Comparison of ENCODE assay signal across 8 mouse cellular contexts in genomic region chrX:104201592-104202139, GRCm38 (mm10). TPM values are rescaled to one million over a fixed set of nuclear protein-coding genes. Genes with fewer than 3 reads are reported as not detected.
A peak's percentile ranks its signal among the peaks of the same experiment; 100 is the strongest.
DNase-seq lines count a peak whose midpoint lies in the region; ATAC-seq lines count a peak whose summit lies in the region.

No protein-coding gene starts in this region.

- H3K27ac ChIP-seq in kidney, embryonic 14.5 days (ENCODE audit: low read depth, low read length): no peak overlapping the region
- H3K27ac ChIP-seq in embryonic facial prominence, embryonic 14.5 days (replicated peaks; ENCODE audit: low read depth, low read length): no peak overlapping the region
- H3K27ac ChIP-seq in intestine, embryonic 16.5 days (ENCODE audit: low read length): no peak overlapping the region
- peak overlapping the region; percentile 76; the same call in 1 of the 2 replicates for H3K27ac ChIP-seq in neural tube, embryonic 12.5 days

- DNase-seq in kidney, postnatal 14 days: no peak
- DNase-seq in embryonic facial prominence, embryonic 14.5 days (ENCODE audit: low spot score): peak; percentile 9
- DNase-seq in urinary bladder, postnatal 25 days (ENCODE audit: low spot score): no peak
- DNase-seq in B cell, adult 2 months: no peak
- no peak for DNase-seq in ovary, postnatal 10 days (ENCODE audit: low spot score)

- H3K4me1 ChIP-seq in kidney, embryonic 14.5 days (ENCODE audit: control insufficient read depth, insufficient read depth, low read length): no peaks in the 10 kb centered on the region
- H3K4me1 ChIP-seq in embryonic facial prominence, embryonic 14.5 days (ENCODE audit: control insufficient read depth, insufficient read depth, low read length): no peaks in the 10 kb centered on the region
- H3K4me1 ChIP-seq in intestine, embryonic 16.5 days (ENCODE audit: control insufficient read depth, insufficient read depth, low read length): no peaks in the 10 kb centered on the region
- H3K4me1 ChIP-seq in neural tube, embryonic 12.5 days: no peaks in the 10 kb centered on the region

- no peak overlapping the region for H3K9ac ChIP-seq in kidney, embryonic 14.5 days (ENCODE audit: low read depth, low read length)
- H3K9ac ChIP-seq in embryonic facial prominence, embryonic 14.5 days (ENCODE audit: low read depth, low read length): peak overlapping the region; percentile 66; the same call in 1 of the 2 replicates
- no peak overlapping the region for H3K9ac ChIP-seq in intestine, embryonic 16.5 days (ENCODE audit: low read depth, low read length)
- peak overlapping the region; percentile 68 for H3K9ac ChIP-seq in neural tube, embryonic 12.5 days

- no peaks in the 10 kb centered on the region for H3K9me3 ChIP-seq in kidney, embryonic 14.5 days (ENCODE audit: control insufficient read depth, low read length)
- H3K9me3 ChIP-seq in embryonic facial prominence, embryonic 14.5 days (ENCODE audit: control insufficient read depth, low read length): no peaks in the 10 kb centered on the region
- H3K9me3 ChIP-seq in intestine, embryonic 16.5 days (ENCODE audit: control insufficient read depth, low read length): no peaks in the 10 kb centered on the region
- H3K9me3 ChIP-seq in neural tube, embryonic 12.5 days: no peaks in the 10 kb centered on the region

- H3K36me3 ChIP-seq in kidney, embryonic 14.5 days (ENCODE audit: control insufficient read depth, insufficient read depth, low read length): no peaks in the 10 kb centered on the region
- no peaks in the 10 kb centered on the region for H3K36me3 ChIP-seq in embryonic facial prominence, embryonic 14.5 days (ENCODE audit: control insufficient read depth, insufficient read depth, low read length)
- H3K36me3 ChIP-seq in intestine, embryonic 16.5 days (ENCODE audit: control insufficient read depth, insufficient read depth, low read length): no peaks in the 10 kb centered on the region
- H3K36me3 ChIP-seq in neural tube, embryonic 12.5 days: no peaks in the 10 kb centered on the region

- ATAC-seq in kidney, embryonic 14.5 days (ENCODE audit: low FRiP score, low TSS enrichment): 0 out of 2 replicates have a peak, but pooled peaks have one; percentile 22
- no peak for ATAC-seq in embryonic facial prominence, embryonic 14.5 days (ENCODE audit: low read depth)
- no peak for ATAC-seq in intestine, embryonic 16.5 days
- peak; percentile 52 for ATAC-seq in neural tube, embryonic 12.5 days (ENCODE audit: low FRiP score, low read depth)

- H3K27me3 ChIP-seq in kidney, embryonic 14.5 days (ENCODE audit: control insufficient read depth, insufficient read depth, low read length): peaks cover 22% of the 10 kb centered on the region; the same call in 1 of the 2 replicates
- H3K27me3 ChIP-seq in embryonic facial prominence, embryonic 14.5 days (replicated peaks; ENCODE audit: control insufficient read depth, insufficient read depth, low read length): peaks cover 30% of the 10 kb centered on the region
- peaks cover 33% of the 10 kb centered on the region for H3K27me3 ChIP-seq in intestine, embryonic 16.5 days (replicated peaks; ENCODE audit: control insufficient read depth, insufficient read depth, low read length)
- peaks cover 2% of the 10 kb centered on the region; the same call in 1 of the 2 replicates for H3K27me3 ChIP-seq in neural tube, embryonic 12.5 days (replicated peaks)

- H3K4me2 ChIP-seq in kidney, embryonic 14.5 days (replicated peaks; ENCODE audit: low read depth, low read length): peak overlapping the region; percentile 66
- H3K4me2 ChIP-seq in embryonic facial prominence, embryonic 14.5 days (ENCODE audit: low read depth, low read length): peak overlapping the region; percentile 63
- H3K4me2 ChIP-seq in intestine, embryonic 16.5 days (ENCODE audit: low read depth, low read length): peak overlapping the region; percentile 76
- peak overlapping the region; percentile 67 for H3K4me2 ChIP-seq in neural tube, embryonic 12.5 days (replicated peaks)

- peak overlapping the region; percentile 46 for H3K4me3 ChIP-seq in kidney, embryonic 14.5 days (ENCODE audit: low read length)
- H3K4me3 ChIP-seq in embryonic facial prominence, embryonic 14.5 days (ENCODE audit: low read depth, low read length): peak overlapping the region; percentile 50
- peak overlapping the region; percentile 52 for H3K4me3 ChIP-seq in intestine, embryonic 16.5 days (ENCODE audit: low read length)
- H3K4me3 ChIP-seq in neural tube, embryonic 12.5 days: peak overlapping the region; percentile 56

- WGBS in kidney, embryonic 14.5 days: 27% methylated on average over 21 of the region's 21 CpGs
- 38% methylated on average over 19 of the region's 21 CpGs for WGBS in embryonic facial prominence, embryonic 14.5 days
- 22% methylated on average over 21 of the region's 21 CpGs for WGBS in intestine, embryonic 16.5 days
- WGBS in neural tube, embryonic 12.5 days: 23% methylated on average over 21 of the region's 21 CpGs

RNA-seq across cellular contexts. Expression of gene Nexmif, which starts 0.7 kb away (rescaled TPM):
- 1.5 and 1.8 TPM in 2 replicates for polyA plus RNA-seq in kidney, embryonic 14.5 days (2014; fragmentation: Nextera tagmentation; extraction: Ambion mirVana)
- polyA plus RNA-seq in embryonic facial prominence, embryonic 14.5 days (2014; fragmentation: Nextera tagmentation; extraction: Ambion mirVana): 2.9 and 3.1 TPM in 2 replicates
- 0.35 and 0.37 TPM in 2 replicates for polyA plus RNA-seq in intestine, embryonic 16.5 days (2015; fragmentation: Nextera tagmentation; extraction: Ambion mirVana)
- 4.9 and 5.2 TPM in 2 replicates for polyA plus RNA-seq in neural tube, embryonic 12.5 days (2016; fragmentation: Nextera tagmentation; extraction: Ambion mirVana)

Comparison
In these comparisons a context has a peak if more than half of its experiments do, and no peak if none do; other contexts are left out.
1. ATAC-seq: peak in kidney, embryonic 14.5 days (single experiment) and neural tube, embryonic 12.5 days (single experiment); none in embryonic facial prominence, embryonic 14.5 days (single experiment) and intestine, embryonic 16.5 days (single experiment).
2. H3K9ac ChIP-seq: peak in embryonic facial prominence, embryonic 14.5 days (single experiment) and neural tube, embryonic 12.5 days (single experiment); none in kidney, embryonic 14.5 days (single experiment) and intestine, embryonic 16.5 days (single experiment).
3. Peak in every context shown above with its lines, with median percentiles within 50 percentile points of each other: H3K4me2 ChIP-seq and H3K4me3 ChIP-seq.